Mouse (Mus musculus) hindbrain, embryonic 15.5 days (tissue): ENCODE measurements around the gene Btbd17. TPM values are rescaled to one million over a fixed set of nuclear protein-coding genes. Genes with fewer than 3 reads are reported as not detected.
A peak's percentile ranks its signal among the peaks of the same experiment; 100 is the strongest.

ENCODE experiments used
- ATAC-seq: fragments of 200-750 bp; cut with Nextera tagmentation; 2 replicates; pipeline ENCODE4 v1.8.0; 2017; ENCODE audit warnings: low read depth, moderate number of reproducible peaks, moderate TSS enrichment; ENCODE audit not compliant: low FRiP score
- H3K27ac ChIP-seq: fragments of 300-500 bp; sonication (generic); replicated peaks from 2 replicates; pipeline ENCODE4 v1.5.1; 2015; ENCODE audit warnings: mild to moderate bottlenecking, inconsistent platforms
- H3K27me3 ChIP-seq: fragments of 300-500 bp; sonication (generic); 2 replicates; pipeline ENCODE4 v1.6.1; 2015; ENCODE audit warnings: control low read depth, inconsistent platforms
- H3K36me3 ChIP-seq: fragments of 300-500 bp; sonication (generic); 2 replicates; pipeline ENCODE4 v1.6.1; 2015; ENCODE audit warnings: control low read depth, inconsistent platforms
- H3K4me1 ChIP-seq: fragments of 300-500 bp; sonication (generic); replicated peaks from 2 replicates; pipeline ENCODE4 v1.6.1; 2015; ENCODE audit warnings: control low read depth, inconsistent platforms
- H3K4me2 ChIP-seq: fragments of 300-500 bp; sonication (generic); 2 replicates; pipeline ENCODE4 v1.6.1; 2015; ENCODE audit warnings: moderate library complexity, mild to moderate bottlenecking, inconsistent platforms
- H3K4me3 ChIP-seq: fragments of 300-500 bp; sonication (generic); 2 replicates; pipeline ENCODE4 v1.5.1; 2015; ENCODE audit warnings: mild to moderate bottlenecking, inconsistent platforms
- H3K9ac ChIP-seq: fragments of 300-500 bp; sonication (generic); 2 replicates; pipeline ENCODE4 v1.6.1; 2015; ENCODE audit warnings: inconsistent platforms
- H3K9me3 ChIP-seq: fragments of 300-500 bp; sonication (generic); 2 replicates; pipeline ENCODE4 v1.6.1; 2016; ENCODE audit warnings: control low read depth, inconsistent platforms
- WGBS: fragments of 180-500 bp; shearing (Covaris S2); methylation state at CpG from one replicate; pipeline ENCODE4 v1.1.7; 2015; 5-methylcytosine and 5-hydroxymethylcytosine counted together
- polyA plus RNA-seq: library from polyadenylated mRNA; unstranded; fragments of >200 nt; fragmentation: Nextera tagmentation; extraction: Ambion mirVana; gene quantifications from 2 replicates; pipeline ENCODE4 v1.2.1, GENCODE M21; 2015

The Btbd17 gene
- polyA plus RNA-seq, 1 experiment from 2014 or later, result 26.0 TPM

- Histone ChIP-seq H3K27ac (no peak overlapping the region), H3K4me3 (peak overlapping the region; percentile 26), H3K4me1 (peaks cover 49% of the 10 kb centered on the region), H3K9ac (no peak overlapping the region), H3K36me3 (no peaks in the 10 kb centered on the region), H3K27me3 (peaks cover 20% of the 10 kb centered on the region), H3K4me2 (peak overlapping the region; percentile 55), H3K9me3 (no peaks in the 10 kb centered on the region)
- peak; percentile 16; the same call in 1 of the 2 replicates for ATAC-seq
- WGBS, result 13% methylated on average over 30 of the region's 30 CpGs
Measured at GRCm38 (mm10) chr11:114789061-114789714, 6.6 kb downstream of the Btbd17 start.

DNA sequence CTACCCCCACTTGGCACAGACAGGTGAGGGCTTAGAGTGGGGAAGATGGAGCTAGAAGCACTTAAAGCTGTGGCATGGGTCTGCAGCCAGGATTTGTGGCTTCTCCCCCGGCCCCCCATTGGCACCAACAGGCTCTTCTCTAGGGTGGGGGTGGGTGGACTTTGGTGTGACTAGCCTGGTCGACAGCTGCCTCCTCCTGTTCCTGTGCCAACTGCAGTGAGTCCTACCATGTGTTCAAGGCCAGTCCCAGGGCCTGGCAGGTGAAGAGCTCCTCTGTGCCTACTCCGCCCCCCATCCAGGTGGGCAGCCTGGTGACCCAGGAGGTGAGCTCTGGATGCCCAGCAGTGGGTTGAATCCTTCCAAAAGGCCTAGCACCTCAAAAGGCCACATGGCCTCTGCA, 8.1 kb downstream of the Btbd17 start:
- H3K9ac ChIP-seq, result no peak overlapping the region
- 79% methylated on average over 3 of the region's 3 CpGs for WGBS
- no peaks in the 10 kb centered on the region for H3K9me3 ChIP-seq
- no peaks in the 10 kb centered on the region for H3K36me3 ChIP-seq
- H3K27ac ChIP-seq, result no peak overlapping the region
- no peak overlapping the region for H3K4me2 ChIP-seq
- H3K27me3 ChIP-seq, result peaks cover 20% of the 10 kb centered on the region
- no peak for ATAC-seq
- no peak overlapping the region for H3K4me3 ChIP-seq
- peaks cover 34% of the 10 kb centered on the region for H3K4me1 ChIP-seq

GRCm38 (mm10) chr11:114786326-114786725, 9.4 kb downstream of the Btbd17 start:
- Histone ChIP-seq H3K27me3 (peaks cover 20% of the 10 kb centered on the region), H3K9ac (0 out of 2 replicates have a peak overlapping the region, but pooled peaks have one; percentile 30), H3K27ac (peak overlapping the region; percentile 23), H3K4me1 (peaks cover 21% of the 10 kb centered on the region), H3K4me3 (peak overlapping the region; percentile 32), H3K9me3 (no peaks in the 10 kb centered on the region), H3K4me2 (peak overlapping the region; percentile 63), H3K36me3 (no peaks in the 10 kb centered on the region)
- WGBS, result under 1% methylated on average over 43 of the region's 43 CpGs
- ATAC-seq, result peak; percentile 46; the same call in 1 of the 2 replicates

- peak overlapping the region; percentile 63 for H3K4me2 ChIP-seq
- 0 out of 2 replicates have a peak overlapping the region, but pooled peaks have one; percentile 30 for H3K9ac ChIP-seq
- WGBS, result 61% methylated on average over 10 of the region's 10 CpGs
- H3K4me1 ChIP-seq, result peaks cover 16% of the 10 kb centered on the region
- ATAC-seq, result 0 out of 2 replicates have a peak, but pooled peaks have one; percentile 2
- H3K27ac ChIP-seq, result peak overlapping the region; percentile 23
- H3K9me3 ChIP-seq, result no peaks in the 10 kb centered on the region
- no peaks in the 10 kb centered on the region for H3K36me3 ChIP-seq
- peaks cover 20% of the 10 kb centered on the region for H3K27me3 ChIP-seq
- H3K4me3 ChIP-seq, result peak overlapping the region; percentile 32
Measured at GRCm38 (mm10) chr11:114785892-114786291, 9.9 kb downstream of the Btbd17 start.

DNA sequence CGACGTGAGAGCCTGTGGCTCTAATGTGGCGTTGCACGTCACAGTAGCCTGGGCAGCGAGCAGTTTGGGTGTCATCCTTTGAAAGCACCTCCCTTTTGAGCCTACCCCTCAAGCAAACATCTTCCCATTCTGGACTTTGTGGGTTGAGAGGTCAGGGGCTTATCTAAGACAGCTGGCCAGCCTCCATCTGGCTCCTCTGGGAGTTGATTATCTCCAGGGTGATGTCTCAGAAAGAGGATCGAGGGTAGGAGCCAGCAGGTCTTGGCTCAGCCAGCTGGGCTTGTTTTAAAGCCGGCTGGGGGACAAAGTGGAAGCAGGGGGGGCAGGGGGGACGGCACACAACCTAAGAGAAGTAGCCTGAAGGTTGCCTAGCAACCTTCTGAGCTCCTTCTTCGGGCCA, 15.7 kb downstream of the Btbd17 start:
- Histone ChIP-seq H3K4me3 (no peak overlapping the region), H3K27me3 (peaks cover 4% of the 10 kb centered on the region; the same call in 1 of the 2 replicates), H3K9ac (no peak overlapping the region), H3K4me1 (peaks cover 9% of the 10 kb centered on the region), H3K27ac (no peak overlapping the region), H3K4me2 (no peak overlapping the region), H3K36me3 (no peaks in the 10 kb centered on the region), H3K9me3 (no peaks in the 10 kb centered on the region)
- WGBS, result 36% methylated on average over 9 of the region's 9 CpGs
- ATAC-seq, result no peak

DNA sequence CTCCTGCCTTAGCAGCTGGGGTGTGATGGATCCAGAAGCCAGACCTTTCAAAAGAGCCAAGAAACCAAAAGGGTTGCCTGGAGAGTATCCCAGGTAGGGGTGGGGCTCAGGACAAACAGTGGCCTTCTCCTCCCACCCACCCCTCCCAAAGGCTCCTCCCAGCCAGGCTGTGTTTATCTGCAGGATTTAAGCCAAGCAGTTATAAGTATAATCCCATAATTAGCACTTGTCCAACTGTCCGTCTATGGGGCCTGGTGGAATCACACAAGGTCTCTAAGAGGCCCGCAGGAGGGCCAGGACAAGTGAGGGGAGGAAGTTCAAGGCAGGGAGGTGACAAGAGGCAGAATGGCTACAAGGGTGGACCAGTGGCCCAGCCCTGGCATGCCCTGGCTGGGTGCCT, 23.8 kb downstream of the Btbd17 start:
- no peak overlapping the region for H3K4me2 ChIP-seq
- H3K36me3 ChIP-seq, result no peaks in the 10 kb centered on the region
- H3K27ac ChIP-seq, result no peak overlapping the region
- peaks cover 5% of the 10 kb centered on the region; the same call in 1 of the 2 replicates for H3K27me3 ChIP-seq
- no peak overlapping the region for H3K4me3 ChIP-seq
- no peaks in the 10 kb centered on the region for H3K9me3 ChIP-seq
- H3K4me1 ChIP-seq, result no peaks in the 10 kb centered on the region
- H3K9ac ChIP-seq, result no peak overlapping the region
- WGBS, result 72% methylated on average over 2 of the region's 2 CpGs
- no peak for ATAC-seq

DNA sequence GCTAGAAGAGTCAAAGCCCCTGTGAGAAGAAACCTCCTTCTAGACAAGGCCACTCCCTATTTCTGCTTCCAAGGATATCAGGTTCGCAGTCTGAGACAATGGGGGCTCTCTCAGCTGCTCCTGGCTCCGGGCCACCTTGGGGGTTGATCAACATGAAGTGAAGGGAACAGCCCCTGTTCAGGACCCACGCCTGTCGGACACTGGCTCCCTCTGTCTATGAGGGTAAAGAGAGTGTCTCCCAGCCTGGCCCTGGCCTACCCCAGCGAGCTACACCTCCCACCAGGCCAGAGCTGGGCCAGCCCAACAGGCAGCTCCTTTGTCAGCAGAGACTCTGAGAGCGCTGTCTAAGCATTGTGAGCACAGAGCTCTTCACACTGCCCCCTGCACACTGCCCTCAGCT, 25.8 kb downstream of the Btbd17 start:
- H3K27ac ChIP-seq, result no peak overlapping the region
- no peaks in the 10 kb centered on the region for H3K9me3 ChIP-seq
- no peak overlapping the region for H3K9ac ChIP-seq
- 31% methylated on average over 6 of the region's 6 CpGs for WGBS
- H3K4me1 ChIP-seq, result peaks cover 9% of the 10 kb centered on the region
- no peaks in the 10 kb centered on the region for H3K36me3 ChIP-seq
- H3K4me3 ChIP-seq, result no peak overlapping the region
- peaks cover 19% of the 10 kb centered on the region for H3K27me3 ChIP-seq
- no peak overlapping the region for H3K4me2 ChIP-seq
- no peak for ATAC-seq

- Histone ChIP-seq H3K27ac (no peak within 1 kb of the TSS), H3K9me3 (no peaks in the 10 kb centered on the region), H3K4me3 (peak within 1 kb of the TSS; percentile 48), H3K4me1 (peaks cover 11% of the 10 kb centered on the region), H3K36me3 (no peaks in the 10 kb centered on the region), H3K27me3 (peaks cover 23% of the 10 kb centered on the region), H3K4me2 (peak within 1 kb of the TSS; percentile 92), H3K9ac (peak within 1 kb of the TSS; percentile 29)
- 2% methylated on average over 45 of the region's 51 CpGs for WGBS
- peak; percentile 63 for ATAC-seq
Measured at GRCm38 (mm10) chr11:114764820-114765818, 30.6 kb downstream of the Btbd17 start, which contains the start of gene Kif19a. TSS of gene Kif19a (plus strand) at chr11:114765388.

DNA sequence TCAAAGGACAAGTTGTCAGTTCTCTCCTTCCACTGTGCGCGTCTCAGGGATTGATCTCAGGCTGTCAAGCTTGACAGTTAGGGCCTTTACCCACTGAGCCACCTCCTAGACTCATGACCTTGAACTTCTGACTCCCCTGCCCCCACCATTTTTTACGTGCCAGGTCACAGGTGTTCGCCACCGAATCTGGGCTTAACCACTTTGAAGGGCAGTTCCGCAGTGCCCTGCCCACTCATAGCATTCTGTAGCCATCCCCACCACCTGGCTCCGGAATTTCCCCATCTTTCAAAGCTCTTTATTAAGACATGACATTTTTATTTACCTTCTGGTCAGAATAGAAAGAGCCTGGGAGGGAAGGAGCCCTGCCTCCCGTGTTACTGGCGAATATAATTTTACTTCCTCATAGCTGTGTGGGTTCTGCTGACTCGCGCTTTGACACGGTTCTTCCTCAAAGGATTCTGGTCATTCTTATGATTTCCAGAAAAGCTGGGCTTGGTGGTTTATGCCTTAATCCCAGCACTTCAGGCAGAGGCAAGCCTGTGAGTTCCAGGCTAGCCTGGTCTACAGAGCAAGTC, 48.1 kb downstream of the Btbd17 start:
- Histone ChIP-seq H3K4me3 (no peak overlapping the region), H3K36me3 (no peaks in the 10 kb centered on the region), H3K4me2 (no peak overlapping the region), H3K9me3 (no peaks in the 10 kb centered on the region), H3K27ac (no peak overlapping the region), H3K4me1 (0 out of 2 replicates have a peak, but pooled peaks cover 3% of the 10 kb centered on the region), H3K9ac (no peak overlapping the region), H3K27me3 (no peaks in the 10 kb centered on the region)
- no peak for ATAC-seq
- WGBS, result 77% methylated on average over 12 of the region's 12 CpGs

DNA sequence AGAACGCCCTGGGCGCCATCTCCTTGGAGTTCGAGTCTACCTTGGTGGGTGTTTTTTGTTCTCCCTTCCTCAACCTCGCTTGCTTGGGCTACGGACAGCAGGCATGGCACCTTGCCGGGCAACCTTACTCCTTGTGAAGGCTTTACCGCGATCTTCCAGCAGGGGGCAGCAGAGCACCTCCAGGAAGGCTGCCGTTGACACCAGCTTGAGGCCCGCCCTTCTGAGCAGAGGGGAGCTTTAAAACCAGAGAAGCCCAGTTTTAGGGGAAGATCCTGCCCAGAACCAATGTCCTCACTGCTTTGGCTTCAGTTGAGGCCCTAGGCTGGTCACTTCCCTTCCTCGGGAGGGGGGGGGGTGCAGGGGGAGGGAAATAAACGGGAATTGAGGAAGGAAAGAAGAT, 50.6 kb downstream of the Btbd17 start:
- peaks cover 18% of the 10 kb centered on the region for H3K4me1 ChIP-seq
- H3K4me2 ChIP-seq, result peak overlapping the region; percentile 59
- H3K9me3 ChIP-seq, result no peaks in the 10 kb centered on the region
- H3K36me3 ChIP-seq, result no peaks in the 10 kb centered on the region
- H3K4me3 ChIP-seq, result no peak overlapping the region
- no peak overlapping the region for H3K27ac ChIP-seq
- ATAC-seq, result peak; percentile 86
- WGBS, result 2% methylated on average over 12 of the region's 12 CpGs
- 0 out of 2 replicates have a peak overlapping the region, but pooled peaks have one; percentile 36 for H3K9ac ChIP-seq
- no peaks in the 10 kb centered on the region for H3K27me3 ChIP-seq

DNA sequence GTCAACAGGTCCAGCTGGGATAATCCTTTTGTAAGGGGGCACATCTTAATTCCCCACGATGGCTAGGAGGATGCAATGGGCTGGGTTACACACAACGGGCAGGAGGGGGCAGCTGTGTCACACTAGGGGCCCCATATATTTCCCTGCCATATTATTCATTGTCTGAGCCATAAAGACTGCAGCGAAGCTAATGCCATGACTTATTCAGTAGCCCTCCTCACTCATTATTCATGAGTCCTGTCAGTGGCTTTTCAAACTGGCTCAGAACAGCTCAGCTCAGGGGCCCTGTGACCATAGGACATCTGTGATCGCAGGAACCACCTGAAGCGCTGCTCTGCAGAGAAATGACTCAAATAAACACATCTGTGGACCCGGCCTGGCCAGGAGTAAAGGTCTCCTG, 54.3 kb downstream of the Btbd17 start:
- ATAC-seq, result no peak
- no peak overlapping the region for H3K4me3 ChIP-seq
- H3K27ac ChIP-seq, result no peak overlapping the region
- 8% methylated on average over 6 of the region's 6 CpGs for WGBS
- H3K36me3 ChIP-seq, result no peaks in the 10 kb centered on the region
- no peak overlapping the region for H3K4me2 ChIP-seq
- H3K4me1 ChIP-seq, result peaks cover 18% of the 10 kb centered on the region
- no peak overlapping the region for H3K9ac ChIP-seq
- no peaks in the 10 kb centered on the region for H3K9me3 ChIP-seq
- H3K27me3 ChIP-seq, result no peaks in the 10 kb centered on the region
